Mouse (Mus musculus) urinary bladder, adult 18-20 months (tissue): ENCODE results near the gene Ndc80.
"Not testable (repeated sequence)": the region's sequence is repeated elsewhere in the genome, so short reads cannot be mapped to it uniquely, and the experiment has no call there.

Experiments
- DNase-seq, 2 experiments: peaks; one replicate each; pipeline ENCODE4 v3.0.0; 2022; ENCODE audit warnings: low spot score in 2 of 2, mixed read lengths in 2 of 2

The Ndc80 gene

DNA sequence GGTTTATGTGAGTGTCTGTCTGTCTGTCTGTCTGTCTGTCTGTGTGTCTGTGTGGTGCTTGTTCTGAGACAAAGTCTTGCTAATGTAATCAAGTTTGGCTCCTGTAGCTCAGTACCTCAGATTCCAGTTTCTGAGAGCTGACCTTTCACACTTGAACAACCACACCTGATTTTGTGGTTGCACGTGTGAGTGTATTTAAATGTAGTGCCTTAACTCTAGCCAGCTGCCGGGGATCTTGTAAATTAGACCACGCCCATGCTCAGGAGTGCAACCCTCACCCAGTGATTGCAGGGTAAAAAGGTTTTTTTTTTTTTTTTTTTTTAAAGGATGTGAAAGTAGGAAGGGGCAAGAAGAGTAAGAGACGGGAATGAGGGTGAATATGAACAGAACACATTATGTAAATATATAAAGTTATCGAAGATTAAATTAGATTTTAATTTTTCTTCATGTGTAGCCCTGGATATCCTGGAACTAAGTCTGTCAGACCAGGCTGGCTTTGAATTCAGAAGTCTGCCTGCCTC, 47.2 kb downstream of the Ndc80 start:
- no peak for DNase-seq

DNA sequence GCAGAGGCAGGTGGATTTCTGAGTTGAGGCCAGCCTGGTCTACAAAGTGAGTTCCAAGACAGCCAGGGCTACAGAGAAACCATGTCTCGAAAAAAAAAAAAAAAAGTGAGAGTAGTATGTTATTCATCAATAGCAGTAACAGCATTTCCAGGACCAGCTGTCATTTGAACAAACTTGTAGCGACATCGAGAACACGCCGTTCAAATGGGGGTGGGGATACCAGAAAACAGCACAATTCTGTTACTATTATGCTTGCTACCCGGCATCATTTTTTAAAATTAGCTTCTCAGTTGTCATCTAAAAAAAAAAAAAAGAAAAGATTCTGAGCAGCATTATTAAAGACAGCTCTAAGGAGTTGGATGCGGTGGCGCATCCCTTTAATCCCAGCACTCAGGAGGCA, 49.2 kb downstream of the Ndc80 start:
- DNase-seq = no peak

DNA sequence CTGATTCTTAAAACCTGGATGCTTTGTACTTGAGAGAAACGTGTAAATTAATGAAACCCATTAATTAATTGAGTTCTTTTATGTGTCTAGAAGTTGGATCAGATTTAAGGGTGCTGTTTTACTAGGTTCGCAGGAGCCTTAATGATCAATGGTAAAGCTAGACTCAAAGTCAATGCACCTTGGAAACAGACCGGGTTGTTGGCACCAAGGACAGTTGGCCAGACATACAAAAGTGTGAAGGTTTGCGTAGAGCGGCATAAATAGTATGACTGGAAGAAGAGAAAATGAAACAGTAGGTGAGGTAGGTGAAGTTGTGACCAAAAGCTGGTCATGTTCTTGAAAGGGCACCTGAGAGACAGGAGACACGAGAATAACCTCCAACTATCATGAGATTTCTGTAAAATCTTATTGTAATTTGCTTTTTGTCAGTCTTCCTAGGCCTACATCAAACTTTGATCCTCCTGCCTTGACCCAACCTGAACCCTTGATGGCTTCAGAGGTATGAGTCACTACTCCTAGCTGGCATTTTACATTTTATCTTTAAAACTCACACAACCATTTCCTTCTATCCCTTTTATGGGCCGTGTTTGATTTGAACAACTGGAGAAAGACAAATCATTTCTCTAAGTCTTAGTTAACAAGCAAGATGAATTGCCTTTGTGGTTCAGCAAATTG, 50.2 kb downstream of the Ndc80 start:
- DNase-seq = no peak

DNA sequence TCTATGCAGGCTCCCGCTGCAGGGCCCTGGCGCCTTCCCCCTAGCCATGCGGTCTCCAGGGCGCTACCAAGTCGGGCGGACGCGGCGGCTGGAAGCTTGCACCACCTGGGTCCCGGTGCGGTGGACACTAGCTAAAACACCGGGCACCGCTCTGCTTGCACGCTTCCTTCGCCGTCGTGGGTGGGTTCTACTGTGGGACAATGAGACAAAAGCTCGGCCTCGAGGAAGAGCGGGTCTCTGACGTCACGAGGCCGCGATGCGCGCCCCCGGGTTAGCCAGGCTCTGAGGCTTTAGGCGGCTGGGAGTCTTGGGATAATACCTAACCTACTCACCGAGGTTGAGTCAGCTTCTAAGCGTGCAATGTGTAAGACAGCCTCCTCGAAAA, 51.0 kb downstream of the Ndc80 start:
- peak; percentile 47 to 65 for DNase-seq

DNA sequence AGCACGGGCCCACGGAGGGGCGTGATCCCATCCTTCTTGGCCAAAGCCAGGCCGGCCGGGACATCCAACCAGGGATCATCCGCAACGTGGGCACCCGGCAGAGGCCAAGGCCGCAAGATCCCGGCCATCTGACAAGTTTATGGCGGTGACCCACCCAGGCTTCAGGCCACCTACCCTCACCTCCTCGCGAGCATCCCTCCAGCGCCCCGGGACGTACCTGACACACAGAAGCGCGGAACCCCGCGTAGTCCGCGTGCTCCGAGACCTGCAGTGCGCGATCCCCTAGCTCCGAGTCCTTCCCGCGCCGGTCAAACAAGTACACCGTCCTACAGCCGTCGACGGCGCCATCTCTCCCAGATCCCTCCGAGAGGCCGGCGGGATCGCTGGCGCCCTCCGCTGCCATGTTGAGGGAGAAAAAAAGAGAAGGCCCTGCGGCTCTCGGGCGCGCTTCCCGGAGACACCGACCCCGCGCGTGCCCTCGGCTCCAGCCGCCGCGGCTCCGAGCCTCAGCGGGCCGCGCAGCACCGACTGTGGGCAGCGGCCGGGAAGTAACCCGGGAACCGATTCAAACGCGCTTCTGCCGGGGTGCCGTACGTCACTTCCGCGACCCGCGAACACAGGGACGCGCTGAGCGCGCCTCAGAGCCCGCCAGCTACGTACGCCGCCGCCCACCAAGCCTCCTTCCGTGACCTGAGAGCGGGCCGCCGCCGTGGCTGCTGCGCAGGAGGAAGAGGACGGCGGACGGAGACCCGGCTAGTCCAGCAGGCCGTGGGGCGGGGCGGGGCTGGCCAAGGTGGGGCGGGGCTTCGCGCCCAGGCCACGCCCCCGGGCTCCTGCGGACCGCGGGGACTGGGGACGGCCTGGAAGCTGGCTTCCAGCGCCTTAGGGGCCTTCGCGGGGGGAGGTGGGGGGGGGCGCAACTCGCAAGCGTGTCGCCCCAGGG, 51.6 kb downstream of the Ndc80 start, which contains the start of gene Smchd1:
Gene Smchd1 (minus strand): TSS at position 582 of the 943 bp plus-strand sequence.
- peak; percentile 89 to 94 for DNase-seq

DNA sequence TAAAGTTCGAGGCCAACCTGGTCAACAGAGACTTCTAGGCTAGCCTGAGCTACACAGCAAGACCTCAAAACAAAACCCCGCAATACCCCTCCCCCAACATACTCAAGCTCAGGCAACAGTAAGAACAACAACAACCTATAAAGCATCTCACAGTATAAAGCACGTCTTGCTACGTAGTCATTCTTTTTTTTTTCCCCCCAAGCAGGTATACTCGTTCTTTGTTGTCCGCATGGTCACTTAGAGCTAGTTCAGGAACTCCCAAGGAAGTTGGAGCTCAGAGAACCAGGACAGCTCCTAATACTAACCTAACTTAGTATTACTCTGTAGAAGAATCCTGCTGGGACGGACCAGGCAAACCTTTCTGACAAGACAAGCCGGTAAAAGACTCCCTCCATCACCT, 52.5 kb downstream of the Ndc80 start:
- DNase-seq = no peak

DNA sequence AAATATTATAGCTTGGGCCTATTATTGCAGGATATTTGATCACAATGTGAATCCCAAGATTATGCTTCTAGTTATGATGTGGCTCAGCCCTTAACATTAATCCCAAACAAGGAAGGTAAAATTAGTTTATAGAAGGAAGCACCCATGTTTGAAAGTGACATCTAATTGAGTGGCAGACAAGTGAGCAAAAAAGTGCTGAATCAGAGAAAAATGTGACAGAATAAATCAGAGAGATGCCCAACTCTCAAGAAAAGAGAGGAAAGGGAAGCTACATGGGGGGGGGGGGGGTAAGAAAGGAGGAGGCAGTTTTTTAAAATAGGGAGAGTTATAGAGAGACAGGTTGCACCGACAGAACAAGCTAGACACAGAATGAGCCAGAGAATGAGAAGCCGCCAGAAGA, 55.4 kb downstream of the Ndc80 start:
- DNase-seq = no peak

DNA sequence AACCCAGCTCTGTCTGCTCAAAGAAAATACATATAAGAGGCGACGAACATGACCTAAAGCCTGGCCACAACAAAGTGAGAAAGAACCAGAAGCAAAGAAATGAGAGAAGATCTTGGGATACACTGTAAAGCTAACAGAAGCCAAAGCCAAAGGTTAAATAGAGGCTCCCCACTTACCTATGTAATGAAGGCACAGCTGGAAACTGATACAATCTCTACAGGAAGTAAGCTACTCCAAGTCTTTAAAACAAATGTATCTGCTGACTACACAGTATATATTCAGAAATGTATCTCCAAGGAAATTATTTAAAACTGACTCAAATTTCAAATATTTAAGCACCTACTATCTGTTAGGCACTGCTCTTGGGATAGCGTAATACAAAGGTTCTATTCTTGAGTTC, 66.3 kb downstream of the Ndc80 start:
- no peak for DNase-seq

DNA sequence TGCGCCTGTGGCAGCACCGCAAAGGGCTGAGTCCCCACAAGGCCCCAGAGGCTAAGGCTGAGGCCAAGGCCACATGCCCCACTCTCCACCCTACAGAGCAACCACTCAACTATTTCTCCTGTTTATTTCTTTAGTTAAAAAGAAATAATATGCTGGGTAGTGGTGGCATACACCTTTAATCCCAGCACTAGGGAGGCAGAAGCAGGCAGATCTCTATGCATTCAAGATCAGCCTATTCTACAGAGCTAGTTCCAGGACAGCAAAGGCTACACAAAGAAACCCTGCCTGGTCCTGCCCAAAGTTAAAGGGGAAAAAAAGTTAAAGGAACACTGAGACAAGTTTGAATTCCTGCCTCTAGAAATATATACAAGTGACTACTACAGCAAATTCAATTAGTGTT, 66.8 kb downstream of the Ndc80 start, which contains the start of gene Gm4707:
Gene Gm4707 (minus strand): TSS at position 101 of the 400 bp plus-strand sequence.
- no peak for DNase-seq

DNA sequence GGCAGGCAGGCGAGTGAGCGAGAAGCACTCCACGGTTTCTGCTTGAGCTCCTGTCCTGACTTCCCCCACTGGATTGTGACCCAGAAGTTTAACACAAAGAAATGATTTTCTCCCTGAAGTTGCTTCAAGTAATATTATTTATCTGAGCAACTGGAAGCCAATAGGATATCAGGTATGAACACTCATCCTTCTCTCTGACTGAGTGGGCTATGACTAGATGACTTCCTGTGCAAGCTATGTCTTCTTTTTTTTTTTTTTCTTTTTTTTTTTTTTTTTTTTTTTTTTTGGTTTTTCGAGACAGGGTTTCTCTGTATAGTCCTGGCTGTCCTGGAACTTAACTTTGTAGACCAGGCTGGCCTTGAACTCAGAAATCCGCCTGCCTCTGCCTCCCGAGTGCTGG, 69.3 kb downstream of the Ndc80 start:
- DNase-seq = not testable (repeated sequence)
